Mouse (Mus musculus) layer of hippocampus, postnatal 36 days (tissue): Measurements from ENCODE around the gene Tmem256. TPM values are rescaled to one million over a fixed set of nuclear protein-coding genes. Genes with fewer than 3 reads are reported as not detected.
A peak's percentile ranks its signal among the peaks of the same experiment; 100 is the strongest.

Source experiments
- DNase-seq, 2 experiments: peaks; one replicate each; pipeline ENCODE4 v3.0.0; 2022
- total RNA-seq, 2 experiments: library from RNA; stranded (reverse); gene quantifications; 2 replicates each; pipeline ENCODE4 v1.2.3; 2021

Tmem256 gene
- total RNA-seq: 100 to 1,000 TPM; 109 to 128 TPM

- DNase-seq: peak; percentile 97
Observed at GRCm38 (mm10) chr11:69837952-69838713, at the start of gene Tmem256. Gene Tmem256, plus strand, starts transcription at chr11:69838514.

GRCm38 (mm10) chr11:69789431-69789830, 48.9 kb upstream of the Tmem256 start:
- DNase-seq: no peak

- no peak for DNase-seq
Observed at GRCm38 (mm10) chr11:69791420-69791819, 46.9 kb upstream of the Tmem256 start.

GRCm38 (mm10) chr11:69793429-69793828, 44.9 kb upstream of the Tmem256 start:
- no peak for DNase-seq

- peak; percentile 86 to 91 for DNase-seq
Observed at GRCm38 (mm10) chr11:69795168-69795982, 42.9 kb upstream of the Tmem256 start, which contains the start of gene Chrnb1. Gene Chrnb1, minus strand, starts transcription at chr11:69795943.

GRCm38 (mm10) chr11:69795983-69796435, 42.3 kb upstream of the Tmem256 start:
- DNase-seq: no peak

- DNase-seq: no peak
Observed at GRCm38 (mm10) chr11:69797924-69798323, 40.4 kb upstream of the Tmem256 start.

GRCm38 (mm10) chr11:69799394-69800137, 38.7 kb upstream of the Tmem256 start:
- no peak for DNase-seq

- peak in 1 of 2 experiments; percentile 45 for DNase-seq
Observed at GRCm38 (mm10) chr11:69800138-69800391, 38.2 kb upstream of the Tmem256 start.

GRCm38 (mm10) chr11:69800392-69801197, 37.7 kb upstream of the Tmem256 start:
- DNase-seq: peak; percentile 43 to 45

- no peak for DNase-seq
Observed at GRCm38 (mm10) chr11:69801379-69801977, 36.8 kb upstream of the Tmem256 start, which contains the start of gene Fgf11. Gene Fgf11, minus strand, starts transcription at chr11:69801857.

GRCm38 (mm10) chr11:69802648-69803105, 35.6 kb upstream of the Tmem256 start:
- DNase-seq: peak; percentile 85 to 86

- DNase-seq: no peak
Observed at GRCm38 (mm10) chr11:69803328-69803727, 35.0 kb upstream of the Tmem256 start.

- DNase-seq: peak; percentile 58 to 70
Observed at GRCm38 (mm10) chr11:69803786-69804651, 34.3 kb upstream of the Tmem256 start.

- no peak for DNase-seq
Observed at GRCm38 (mm10) chr11:69804652-69804940, 33.7 kb upstream of the Tmem256 start.

GRCm38 (mm10) chr11:69804972-69805909, 33.1 kb upstream of the Tmem256 start, which contains the start of gene Tmem102:
Gene Tmem102, minus strand, starts transcription at chr11:69805624.
- DNase-seq: no peak

- DNase-seq: no peak
Observed at GRCm38 (mm10) chr11:69806378-69806777, 31.9 kb upstream of the Tmem256 start.

- DNase-seq: no peak
Observed at GRCm38 (mm10) chr11:69807641-69808040, 30.7 kb upstream of the Tmem256 start.

- DNase-seq: no peak
Observed at GRCm38 (mm10) chr11:69810280-69810679, 28.0 kb upstream of the Tmem256 start.
